ENCODE assay signal across 9 mouse cellular contexts in genomic region chr6:100883233-100883632, GRCm38 (mm10). TPM values are rescaled to one million over a fixed set of nuclear protein-coding genes. Genes with fewer than 3 reads are reported as not detected.
DNase-seq lines count a peak whose midpoint lies in the region; ATAC-seq and TF ChIP-seq lines count a peak whose summit lies in the region.
"Had no signal": no experiment of that assay in that cellular context is flagged by ENCODE, and none has a peak within 500 bp of the region (broad histone marks: within the 10 kb centered on the region; RNA-seq: fewer than 3 reads in every experiment).

No protein-coding gene starts in this region.

- H3K4me2 ChIP-seq in lung, embryonic 14.5 days, result no peak overlapping the region
- H3K4me2 ChIP-seq in limb, embryonic 11.5 days (ENCODE audit: low read depth, severe bottlenecking), result no peak overlapping the region

- H3K36me3 ChIP-seq in lung, embryonic 14.5 days (ENCODE audit: insufficient read depth), result no peaks in the 10 kb centered on the region
- H3K36me3 ChIP-seq in limb, embryonic 11.5 days (ENCODE audit: control insufficient read depth, insufficient read depth, low read length), result no peaks in the 10 kb centered on the region
- no peaks in the 10 kb centered on the region for H3K36me3 ChIP-seq in splenic B cell, adult 2 months (ENCODE audit: control insufficient read depth, insufficient read depth, low read length, poor library complexity, severe bottlenecking)
- H3K36me3 ChIP-seq: heart, embryonic 15.5 days had no signal

- no peaks in the 10 kb centered on the region for H3K27me3 ChIP-seq in cerebellum, adult 2 months (ENCODE audit: control insufficient read depth, insufficient read depth, low read length)
- H3K27me3 ChIP-seq in lung, embryonic 14.5 days (ENCODE audit: insufficient read depth, low read length), result no peaks in the 10 kb centered on the region
- H3K27me3 ChIP-seq in limb, embryonic 11.5 days (ENCODE audit: control insufficient read depth, insufficient read depth, low read length), result no peaks in the 10 kb centered on the region
- no peaks in the 10 kb centered on the region for H3K27me3 ChIP-seq in splenic B cell, adult 2 months (ENCODE audit: control insufficient read depth, insufficient read depth, low read length, poor library complexity, severe bottlenecking)

- H3K9ac ChIP-seq in lung, embryonic 14.5 days, result no peak overlapping the region
- H3K9ac ChIP-seq in limb, embryonic 11.5 days (ENCODE audit: low read length), result no peak overlapping the region

- H3K4me1 ChIP-seq in cerebellum, adult 2 months (ENCODE audit: control insufficient read depth, insufficient read depth, low read length), result no peaks in the 10 kb centered on the region
- no peaks in the 10 kb centered on the region for H3K4me1 ChIP-seq in lung, embryonic 14.5 days (ENCODE audit: insufficient read depth)
- 0 out of 2 replicates have a peak, but pooled peaks cover 2% of the 10 kb centered on the region for H3K4me1 ChIP-seq in lung, adult 2 months (ENCODE audit: control insufficient read depth, insufficient read depth, low read length)
- H3K4me1 ChIP-seq in limb, embryonic 11.5 days (ENCODE audit: control insufficient read depth, insufficient read depth, low read length), result 0 out of 2 replicates have a peak, but pooled peaks cover 2% of the 10 kb centered on the region
- H3K4me1 ChIP-seq: heart, embryonic 15.5 days had no signal

- H3K27ac ChIP-seq in cerebellum, adult 2 months (ENCODE audit: insufficient read depth, low read length), result no peak overlapping the region
- H3K27ac ChIP-seq in lung, embryonic 14.5 days (ENCODE audit: low read depth), result no peak overlapping the region
- H3K27ac ChIP-seq in limb, embryonic 11.5 days (replicated peaks; ENCODE audit: low read depth, low read length), result no peak overlapping the region
- H3K27ac ChIP-seq: heart, embryonic 15.5 days had no signal

- ATAC-seq in lung, embryonic 14.5 days (ENCODE audit: insufficient read depth), result no peak
- ATAC-seq in limb, embryonic 11.5 days (ENCODE audit: insufficient number of reproducible peaks, low FRiP score, low TSS enrichment, low read depth), result no peak

- H3K9me3 ChIP-seq in lung, embryonic 14.5 days (ENCODE audit: low read depth, low read length), result no peaks in the 10 kb centered on the region
- no peaks in the 10 kb centered on the region for H3K9me3 ChIP-seq in limb, embryonic 11.5 days (ENCODE audit: control insufficient read depth, low read length)
- H3K9me3 ChIP-seq: heart, embryonic 15.5 days had no signal

- DNase-seq in cerebellum, adult 2 months, result no peak
- no peak for DNase-seq in cerebellum, postnatal 4 days (ENCODE audit: low spot score in 2 of 2)
- peak; percentile 60 for DNase-seq in lung, embryonic 14.5 days
- no peak for DNase-seq in lung, adult 2 months
- peak; percentile 30 for DNase-seq in c-Kit-positive CD71-positive TER-119-negative erythroid progenitor cells, embryonic 14.5 days (ENCODE audit: low read depth)
- DNase-seq in limb, embryonic 11.5 days (ENCODE audit: low spot score), result peak; percentile 51
- DNase-seq in splenic B cell, adult 2 months (ENCODE audit: low read depth, low spot score), result peak; percentile 53
- DNase-seq in layer of hippocampus, postnatal 14 days (ENCODE audit: low spot score in 2 of 2), result no peak

- TF ChIP-seq CTCF in cerebellum, adult 2 months (IDR thresholded peaks at IDR 0.05; ENCODE audit: borderline replicate concordance, insufficient read depth, low read depth, low read length), result peak; percentile 46; the same call in 1 of the 2 replicates
- TF ChIP-seq CTCF in lung, embryonic 14.5 days (IDR thresholded peaks at IDR 0.05; ENCODE audit: low read depth), result peak; percentile 70
- TF ChIP-seq CTCF in lung, adult 2 months (IDR thresholded peaks at IDR 0.05; ENCODE audit: insufficient read depth, low read length), result no peak; the same call in 1 of the 2 replicates

- no peak for TF ChIP-seq POLR2A in cerebellum, adult 2 months (IDR thresholded peaks at IDR 0.05; ENCODE audit: borderline replicate concordance, insufficient read depth, low read length)
- TF ChIP-seq POLR2A in lung, adult 2 months (IDR thresholded peaks at IDR 0.05; ENCODE audit: borderline replicate concordance, extremely low read depth, low read depth, low read length), result no peak

- WGBS in cerebellum, adult 2 months, result 82% methylated on average over 13 of the region's 13 CpGs
- WGBS in lung, embryonic 14.5 days, result 53% methylated on average over 13 of the region's 13 CpGs
- 56% methylated on average over 13 of the region's 13 CpGs for WGBS in lung, adult 2 months
- WGBS in limb, embryonic 11.5 days, result 51% methylated on average over 13 of the region's 13 CpGs

- H3K4me3 ChIP-seq in cerebellum, adult 2 months (replicated peaks; ENCODE audit: insufficient read depth, low read depth, low read length), result no peak overlapping the region
- H3K4me3 ChIP-seq in lung, embryonic 14.5 days (ENCODE audit: low read depth, low read length), result no peak overlapping the region
- H3K4me3 ChIP-seq in lung, adult 2 months (replicated peaks; ENCODE audit: extremely low read depth, low read depth, low read length), result no peak overlapping the region
- no peak overlapping the region for H3K4me3 ChIP-seq in limb, embryonic 11.5 days (ENCODE audit: low read depth, low read length)

RNA-seq across cellular contexts. Expression of gene Ppp4r2, which starts 49.8 kb away (rescaled TPM):
- polyA plus RNA-seq in cerebellum, adult 2 months (2012; rRNA removed), result 32.0 and 33.6 TPM in 2 replicates
- polyA plus RNA-seq in lung, embryonic 14.5 days (2014; fragmentation: Nextera tagmentation; extraction: Ambion mirVana), result 31.8 and 33.9 TPM in 2 replicates
- 14.1 and 20.9 TPM in 2 replicates for polyA plus RNA-seq in lung, adult 2 months (2012; rRNA removed)
- 38.0 and 41.6 TPM in 2 replicates for polyA plus RNA-seq in limb, embryonic 11.5 days (2014; fragmentation: Nextera tagmentation; extraction: Ambion mirVana)
- 10 to 100 TPM; 70.4 to 74.5 TPM for total RNA-seq in layer of hippocampus, postnatal 14 days (2021)

Comparison
In these comparisons a context has a peak if more than half of its experiments do, and no peak if none do; other contexts are left out.
1. DNase-seq: peak in lung, embryonic 14.5 days (single experiment), c-Kit-positive CD71-positive TER-119-negative erythroid progenitor cells, embryonic 14.5 days (single experiment), limb, embryonic 11.5 days (single experiment) and splenic B cell, adult 2 months (single experiment); none in cerebellum, adult 2 months (0 of 2), cerebellum, postnatal 4 days (0 of 2), lung, adult 2 months (single experiment) and layer of hippocampus, postnatal 14 days (0 of 2).